In genomic region chrX:103186431-103186786, GRCm38 (mm10) we compare ENCODE assay signal across 9 mouse cellular contexts. TPM values are rescaled to one million over a fixed set of nuclear protein-coding genes. Genes with fewer than 3 reads are reported as not detected.
A peak's percentile ranks its signal among the peaks of the same experiment; 100 is the strongest.
DNase-seq lines count a peak whose midpoint lies in the region; ATAC-seq and TF ChIP-seq lines count a peak whose summit lies in the region.
"Had no signal": no experiment of that assay in that cellular context is flagged by ENCODE, and none has a peak within 500 bp of the region (broad histone marks: within the 10 kb centered on the region; RNA-seq: fewer than 3 reads in every experiment).

Nap1l2 (minus strand) TSS chrX:103186640.

- H3K9ac ChIP-seq in intestine, embryonic 14.5 days (ENCODE audit: low read length), result no peak within 1 kb of the TSS
- H3K9ac ChIP-seq in midbrain, postnatal 0 days (replicated peaks; ENCODE audit: low read length, poor library complexity, severe bottlenecking), result peak within 1 kb of the TSS; percentile 71
- H3K9ac ChIP-seq: liver, embryonic 14.5 days had no signal

- H3K27ac ChIP-seq in intestine, embryonic 14.5 days (ENCODE audit: low read depth), result no peak within 1 kb of the TSS
- no peak within 1 kb of the TSS for H3K27ac ChIP-seq in limb, embryonic 10.5 days
- H3K27ac ChIP-seq in midbrain, postnatal 0 days (ENCODE audit: low read depth, low read length), result peak within 1 kb of the TSS; percentile 91
- H3K27ac ChIP-seq: liver, embryonic 14.5 days had no signal

- peak within 1 kb of the TSS; percentile 38 for H3K4me3 ChIP-seq in intestine, embryonic 14.5 days (ENCODE audit: low read depth, low read length)
- H3K4me3 ChIP-seq in limb, embryonic 10.5 days, result peak within 1 kb of the TSS; percentile 51
- peak within 1 kb of the TSS; percentile 51 for H3K4me3 ChIP-seq in midbrain, postnatal 0 days (ENCODE audit: low read depth, low read length)

- H3K4me2 ChIP-seq in intestine, embryonic 14.5 days (ENCODE audit: low read length), result peak within 1 kb of the TSS; percentile 52
- peak within 1 kb of the TSS; percentile 20 for H3K4me2 ChIP-seq in midbrain, postnatal 0 days (ENCODE audit: low read depth, low read length, poor library complexity, severe bottlenecking)

- H3K9me3 ChIP-seq in intestine, embryonic 14.5 days (ENCODE audit: control insufficient read depth, low read length), result no peaks in the 10 kb centered on the region
- no peaks in the 10 kb centered on the region for H3K9me3 ChIP-seq in limb, embryonic 10.5 days (replicated peaks)
- H3K9me3 ChIP-seq in midbrain, postnatal 0 days (ENCODE audit: low read length), result no peaks in the 10 kb centered on the region

- H3K27me3 ChIP-seq in intestine, embryonic 14.5 days (replicated peaks; ENCODE audit: control insufficient read depth, insufficient read depth, low read length), result peaks cover 29% of the 10 kb centered on the region
- peaks cover 56% of the 10 kb centered on the region for H3K27me3 ChIP-seq in limb, embryonic 10.5 days (ENCODE audit: low read depth, poor library complexity, severe bottlenecking)
- peaks cover 9% of the 10 kb centered on the region; the same call in 1 of the 2 replicates for H3K27me3 ChIP-seq in midbrain, postnatal 0 days (ENCODE audit: insufficient read depth, low read length)

- H3K36me3 ChIP-seq in intestine, embryonic 14.5 days (ENCODE audit: control insufficient read depth, insufficient read depth, low read length), result no peaks in the 10 kb centered on the region
- H3K36me3 ChIP-seq in limb, embryonic 10.5 days, result no peaks in the 10 kb centered on the region
- no peaks in the 10 kb centered on the region for H3K36me3 ChIP-seq in midbrain, postnatal 0 days (ENCODE audit: insufficient read depth, low read length)

- 13% methylated on average over 13 of the region's 13 CpGs for WGBS in intestine, embryonic 14.5 days
- 19% methylated on average over 13 of the region's 13 CpGs for WGBS in limb, embryonic 10.5 days
- WGBS in midbrain, postnatal 0 days, result 18% methylated on average over 13 of the region's 13 CpGs

- H3K4me1 ChIP-seq in intestine, embryonic 14.5 days (replicated peaks; ENCODE audit: control insufficient read depth, insufficient read depth, low read length), result no peaks in the 10 kb centered on the region
- H3K4me1 ChIP-seq in limb, embryonic 10.5 days, result no peaks in the 10 kb centered on the region
- H3K4me1 ChIP-seq in midbrain, postnatal 0 days (ENCODE audit: insufficient read depth, low read length), result no peaks in the 10 kb centered on the region

- DNase-seq in adrenal gland, adult (ENCODE audit: inconsistent age in 2 of 2, low spot score in 1 of 2), result peak; percentile 24 to 53
- DNase-seq in adrenal gland, postnatal 4 days (ENCODE audit: low spot score in 2 of 2), result no peak
- DNase-seq in cerebellum, postnatal 10 days, result peak; percentile 81 to 86
- DNase-seq in frontal cortex, postnatal 14 days (ENCODE audit: low spot score in 2 of 2), result peak; percentile 62 to 71
- peak; percentile 63 for DNase-seq in intestine, embryonic 14.5 days (ENCODE audit: low spot score)
- DNase-seq in limb, embryonic 10.5 days (ENCODE audit: low spot score), result peak; percentile 54
- peak; percentile 90 for DNase-seq in midbrain, postnatal 0 days (ENCODE audit: low spot score)
- no peak for DNase-seq in urinary bladder, postnatal 4 days (ENCODE audit: low spot score in 2 of 2)

- TF ChIP-seq CTCF in midbrain, postnatal 0 days (IDR thresholded peaks at IDR 0.05), result peak; percentile 11; the same call in 1 of the 2 replicates

- ATAC-seq in intestine, embryonic 14.5 days (replicated peaks; ENCODE audit: low FRiP score, low TSS enrichment, low read depth), result no peak
- peak; percentile 96 for ATAC-seq in midbrain, postnatal 0 days (ENCODE audit: low FRiP score)

RNA-seq across cellular contexts. Expression of gene Nap1l2, which starts in this region (rescaled TPM):
- 1 to 10 TPM; 2.1 to 2.5 TPM for total RNA-seq in adrenal gland, postnatal 4 days (2021)
- 3.0 and 4.5 TPM in 2 replicates for polyA plus RNA-seq in intestine, embryonic 14.5 days (2014; fragmentation: Nextera tagmentation; extraction: Ambion mirVana)
- polyA plus RNA-seq in limb, embryonic 10.5 days (2016; fragmentation: Nextera tagmentation; extraction: Ambion mirVana), result 1.1 and 2.2 TPM in 2 replicates
- total RNA-seq in midbrain, postnatal 0 days (2014; rRNA removed), result 45.0 and 62.6 TPM in 2 replicates
- 94.0 and 96.5 TPM in 2 replicates for polyA plus RNA-seq in midbrain, postnatal 0 days (2015; fragmentation: Nextera tagmentation; extraction: Ambion mirVana)

Comparison
In these comparisons a context has a peak if more than half of its experiments do, and no peak if none do; other contexts are left out.
1. RNA of gene Nap1l2 (total RNA-seq): 45.0 to 62.6 TPM in midbrain, postnatal 0 days; 2.1 to 2.5 TPM in adrenal gland, postnatal 4 days; every median in the first group is over 10 times any median in the second.
2. RNA of gene Nap1l2 (polyA plus RNA-seq): 94.0 to 96.5 TPM in midbrain, postnatal 0 days; 3.0 to 4.5 TPM in intestine, embryonic 14.5 days and 1.1 to 2.2 TPM in limb, embryonic 10.5 days; every median in the first group is over 10 times any median in the second.
3. DNase-seq: peak in adrenal gland, adult (2 of 2), cerebellum, postnatal 10 days (2 of 2), frontal cortex, postnatal 14 days (2 of 2), intestine, embryonic 14.5 days (single experiment), limb, embryonic 10.5 days (single experiment) and midbrain, postnatal 0 days (single experiment); none in adrenal gland, postnatal 4 days (0 of 2) and urinary bladder, postnatal 4 days (0 of 2).
4. Peak in every context shown above with its lines, with median percentiles within 50 percentile points of each other: H3K4me3 ChIP-seq.